Mouse (Mus musculus): ENCODE data around the gene Sgms1. TPM values are rescaled to one million over a fixed set of nuclear protein-coding genes. Genes with fewer than 3 reads are reported as not detected.
"Not testable (repeated sequence)": the region's sequence is repeated elsewhere in the genome, so short reads cannot be mapped to it uniquely, and the experiment has no call there.

Sgms1 gene
- polyA plus RNA-seq, 1 experiment from 2014 or later, result 43.0 TPM

GRCm38 (mm10) chr19:32138361-32139088 is 251.0 kb downstream of the Sgms1 start:
- Histone ChIP-seq H3K4me3 (replicated peaks; ENCODE audit: low read length) (no peak overlapping the region), H3K4me1 (ENCODE audit: control insufficient read depth, insufficient read depth, low read length) (peaks cover 7% of the 10 kb centered on the region; the same call in 1 of the 2 replicates), H3K36me3 (ENCODE audit: control insufficient read depth, insufficient read depth, low read length) (no peaks in the 10 kb centered on the region), H3K27me3 (ENCODE audit: control insufficient read depth, insufficient read depth, low read length) (no peaks in the 10 kb centered on the region), H3K27ac (ENCODE audit: low read length) (no peak overlapping the region), H3K4me2 (ENCODE audit: low read depth, low read length) (no peak overlapping the region), H3K9ac (ENCODE audit: low read length) (no peak overlapping the region), H3K9me3 (replicated peaks; ENCODE audit: control insufficient read depth, low read length) (no peaks in the 10 kb centered on the region)
- WGBS, result 70% methylated on average over 14 of the region's 14 CpGs
- no peak for ATAC-seq (ENCODE audit: insufficient read depth, low FRiP score)

- Histone ChIP-seq H3K4me1 (ENCODE audit: control insufficient read depth, insufficient read depth, low read length) (peaks cover 7% of the 10 kb centered on the region; the same call in 1 of the 2 replicates), H3K9me3 (replicated peaks; ENCODE audit: control insufficient read depth, low read length) (no peaks in the 10 kb centered on the region), H3K4me2 (ENCODE audit: low read depth, low read length) (no peak overlapping the region), H3K4me3 (replicated peaks; ENCODE audit: low read length) (no peak overlapping the region), H3K36me3 (ENCODE audit: control insufficient read depth, insufficient read depth, low read length) (no peaks in the 10 kb centered on the region), H3K27ac (ENCODE audit: low read length) (no peak overlapping the region), H3K27me3 (ENCODE audit: control insufficient read depth, insufficient read depth, low read length) (no peaks in the 10 kb centered on the region), H3K9ac (ENCODE audit: low read length) (no peak overlapping the region)
- 85% methylated on average over 5 of the region's 5 CpGs for WGBS
- ATAC-seq (ENCODE audit: insufficient read depth, low FRiP score), result no peak
These were observed 251.6 kb downstream of the Sgms1 start for GRCm38 (mm10) chr19:32137904-32138303.

- Histone ChIP-seq H3K36me3 (ENCODE audit: control insufficient read depth, insufficient read depth, low read length) (no peaks in the 10 kb centered on the region), H3K9me3 (replicated peaks; ENCODE audit: control insufficient read depth, low read length) (no peaks in the 10 kb centered on the region), H3K4me1 (ENCODE audit: control insufficient read depth, insufficient read depth, low read length) (peaks cover 7% of the 10 kb centered on the region; the same call in 1 of the 2 replicates), H3K9ac (ENCODE audit: low read length) (no peak overlapping the region), H3K4me2 (ENCODE audit: low read depth, low read length) (no peak overlapping the region), H3K27me3 (ENCODE audit: control insufficient read depth, insufficient read depth, low read length) (no peaks in the 10 kb centered on the region), H3K4me3 (replicated peaks; ENCODE audit: low read length) (no peak overlapping the region), H3K27ac (ENCODE audit: low read length) (no peak overlapping the region)
- WGBS, result 39% methylated on average over 4 of the region's 4 CpGs
- peak; percentile 77 for ATAC-seq (ENCODE audit: insufficient read depth, low FRiP score)
These were observed 252.5 kb downstream of the Sgms1 start for GRCm38 (mm10) chr19:32136888-32137625.

GRCm38 (mm10) chr19:32131707-32132488 is 257.6 kb downstream of the Sgms1 start:
- not testable (repeated sequence) for H3K4me3 ChIP-seq (replicated peaks; ENCODE audit: low read length)

GRCm38 (mm10) chr19:32129281-32129680 is 260.2 kb downstream of the Sgms1 start:
- no peak for ATAC-seq (ENCODE audit: insufficient read depth, low FRiP score)
- WGBS, result 82% methylated on average over 8 of the region's 8 CpGs
- no peaks in the 10 kb centered on the region for H3K27me3 ChIP-seq (ENCODE audit: control insufficient read depth, insufficient read depth, low read length)
- H3K4me2 ChIP-seq (ENCODE audit: low read depth, low read length), result no peak overlapping the region
- no peak overlapping the region for H3K9ac ChIP-seq (ENCODE audit: low read length)
- H3K9me3 ChIP-seq (replicated peaks; ENCODE audit: control insufficient read depth, low read length), result no peaks in the 10 kb centered on the region
- H3K36me3 ChIP-seq (ENCODE audit: control insufficient read depth, insufficient read depth, low read length), result no peaks in the 10 kb centered on the region
- no peak overlapping the region for H3K4me3 ChIP-seq (replicated peaks; ENCODE audit: low read length)
- H3K27ac ChIP-seq (ENCODE audit: low read length), result no peak overlapping the region
- 0 out of 2 replicates have a peak, but pooled peaks cover 5% of the 10 kb centered on the region for H3K4me1 ChIP-seq (ENCODE audit: control insufficient read depth, insufficient read depth, low read length)

More at GRCm38 (mm10) chr19:32131707-32132488, 257.6 kb downstream of the Sgms1 start:
- H3K27ac ChIP-seq (ENCODE audit: low read length); H3K9ac ChIP-seq (ENCODE audit: low read length); H3K27me3 ChIP-seq (ENCODE audit: control insufficient read depth, insufficient read depth, low read length); H3K4me1 ChIP-seq (ENCODE audit: control insufficient read depth, insufficient read depth, low read length); H3K36me3 ChIP-seq (ENCODE audit: control insufficient read depth, insufficient read depth, low read length); H3K9me3 ChIP-seq (replicated peaks; ENCODE audit: control insufficient read depth, low read length); H3K4me2 ChIP-seq (ENCODE audit: low read depth, low read length): not testable (repeated sequence)
- ATAC-seq (ENCODE audit: insufficient read depth, low FRiP score), result peak; percentile 47; the same call in 1 of the 2 replicates
- WGBS, result 89% methylated on average over 14 of the region's 17 CpGs

GRCm38 (mm10) chr19:32127180-32127850 is 262.2 kb downstream of the Sgms1 start:
- 69% methylated on average over 10 of the region's 10 CpGs for WGBS
- Histone ChIP-seq H3K36me3 (ENCODE audit: control insufficient read depth, insufficient read depth, low read length) (no peaks in the 10 kb centered on the region), H3K9me3 (replicated peaks; ENCODE audit: control insufficient read depth, low read length) (no peaks in the 10 kb centered on the region), H3K4me1 (ENCODE audit: control insufficient read depth, insufficient read depth, low read length) (0 out of 2 replicates have a peak, but pooled peaks cover 5% of the 10 kb centered on the region), H3K4me2 (ENCODE audit: low read depth, low read length) (no peak overlapping the region), H3K4me3 (replicated peaks; ENCODE audit: low read length) (no peak overlapping the region), H3K9ac (ENCODE audit: low read length) (no peak overlapping the region), H3K27ac (ENCODE audit: low read length) (no peak overlapping the region), H3K27me3 (ENCODE audit: control insufficient read depth, insufficient read depth, low read length) (no peaks in the 10 kb centered on the region)
- no peak for ATAC-seq (ENCODE audit: insufficient read depth, low FRiP score)

GRCm38 (mm10) chr19:32124155-32124554 is 265.4 kb downstream of the Sgms1 start:
- no peak overlapping the region for H3K4me3 ChIP-seq (replicated peaks; ENCODE audit: low read length)
- WGBS, result 90% methylated on average over 9 of the region's 9 CpGs
- no peaks in the 10 kb centered on the region for H3K27me3 ChIP-seq (ENCODE audit: control insufficient read depth, insufficient read depth, low read length)
- ATAC-seq (ENCODE audit: insufficient read depth, low FRiP score), result no peak
- H3K9me3 ChIP-seq (replicated peaks; ENCODE audit: control insufficient read depth, low read length), result no peaks in the 10 kb centered on the region
- no peak overlapping the region for H3K9ac ChIP-seq (ENCODE audit: low read length)
- no peak overlapping the region for H3K27ac ChIP-seq (ENCODE audit: low read length)
- no peak overlapping the region for H3K4me2 ChIP-seq (ENCODE audit: low read depth, low read length)
- H3K36me3 ChIP-seq (ENCODE audit: control insufficient read depth, insufficient read depth, low read length), result no peaks in the 10 kb centered on the region
- no peaks in the 10 kb centered on the region for H3K4me1 ChIP-seq (ENCODE audit: control insufficient read depth, insufficient read depth, low read length)

- Histone ChIP-seq H3K9me3 (replicated peaks; ENCODE audit: control insufficient read depth, low read length) (no peaks in the 10 kb centered on the region), H3K27me3 (ENCODE audit: control insufficient read depth, insufficient read depth, low read length) (no peaks in the 10 kb centered on the region), H3K9ac (ENCODE audit: low read length) (no peak overlapping the region), H3K4me1 (ENCODE audit: control insufficient read depth, insufficient read depth, low read length) (no peaks in the 10 kb centered on the region), H3K4me2 (ENCODE audit: low read depth, low read length) (no peak overlapping the region), H3K36me3 (ENCODE audit: control insufficient read depth, insufficient read depth, low read length) (no peaks in the 10 kb centered on the region), H3K27ac (ENCODE audit: low read length) (no peak overlapping the region), H3K4me3 (replicated peaks; ENCODE audit: low read length) (no peak overlapping the region)
- WGBS, result 97% methylated on average over 5 of the region's 5 CpGs
- no peak for ATAC-seq (ENCODE audit: insufficient read depth, low FRiP score)
These were observed 266.3 kb downstream of the Sgms1 start for GRCm38 (mm10) chr19:32123196-32123595.
